31 mouse cellular contexts compared by ENCODE assay signal in genomic region chr2:71556071-71556470, GRCm38 (mm10). TPM values are rescaled to one million over a fixed set of nuclear protein-coding genes. Genes with fewer than 3 reads are reported as not detected.
A peak's percentile ranks its signal among the peaks of the same experiment; 100 is the strongest.
DNase-seq lines count a peak whose midpoint lies in the region; ATAC-seq and TF ChIP-seq lines count a peak whose summit lies in the region.
"Had no signal": no experiment of that assay in that cellular context is flagged by ENCODE, and none has a peak within 500 bp of the region (broad histone marks: within the 10 kb centered on the region; RNA-seq: fewer than 3 reads in every experiment).

No protein-coding gene starts in this region.

- 0 out of 2 replicates have a peak, but pooled peaks cover 2% of the 10 kb centered on the region for H3K9me3 ChIP-seq in liver, postnatal 0 days (ENCODE audit: low read length)
- H3K9me3 ChIP-seq in E14TG2a.4 (ENCODE audit: low read length): peaks cover 4% of the 10 kb centered on the region
- H3K9me3 ChIP-seq in MEL (replicated peaks; ENCODE audit: insufficient read depth, low read length): no peaks in the 10 kb centered on the region
- peaks cover 4% of the 10 kb centered on the region; the same call in 1 of the 2 replicates for H3K9me3 ChIP-seq in stomach, postnatal 0 days (ENCODE audit: control insufficient read depth, low read length)
- peaks cover 5% of the 10 kb centered on the region; the same call in 1 of the 2 replicates for H3K9me3 ChIP-seq in forebrain, embryonic 13.5 days (replicated peaks)
- H3K9me3 ChIP-seq: heart, embryonic 15.5 days; intestine, embryonic 15.5 days; limb, embryonic 10.5 days; midbrain, embryonic 15.5 days; neural tube, embryonic 15.5 days had no signal

- WGBS in liver, postnatal 0 days (ENCODE audit: insufficient replicate concordance): 61% methylated on average over 5 of the region's 5 CpGs
- 60% methylated on average over 5 of the region's 5 CpGs for WGBS in stomach, postnatal 0 days
- WGBS in forebrain, embryonic 13.5 days: 69% methylated on average over 5 of the region's 5 CpGs

- ATAC-seq in liver, postnatal 0 days: no peak
- no peak for ATAC-seq in stomach, postnatal 0 days (ENCODE audit: low FRiP score, low TSS enrichment)
- no peak for ATAC-seq in forebrain, embryonic 13.5 days
- ATAC-seq: hindbrain, embryonic 16.5 days; intestine, embryonic 15.5 days; midbrain, embryonic 15.5 days had no signal

- H3K36me3 ChIP-seq in liver, postnatal 0 days (replicated peaks; ENCODE audit: insufficient read depth, low read length): no peaks in the 10 kb centered on the region
- H3K36me3 ChIP-seq in E14TG2a.4 (ENCODE audit: insufficient read depth, low read length): no peaks in the 10 kb centered on the region
- H3K36me3 ChIP-seq in MEL (ENCODE audit: control insufficient read depth in 1 of 2, insufficient read depth in 2 of 2, low read length in 2 of 2): no peaks in the 10 kb centered on the region
- H3K36me3 ChIP-seq in stomach, postnatal 0 days (ENCODE audit: control insufficient read depth, insufficient read depth, low read length): no peaks in the 10 kb centered on the region
- H3K36me3 ChIP-seq in forebrain, embryonic 13.5 days (ENCODE audit: poor library complexity, severe bottlenecking): no peaks in the 10 kb centered on the region
- H3K36me3 ChIP-seq: forebrain, embryonic 12.5 days; heart, embryonic 10.5 days; heart, embryonic 15.5 days; intestine, embryonic 15.5 days; limb, embryonic 10.5 days; limb, embryonic 15.5 days; midbrain, embryonic 15.5 days; neural tube, embryonic 15.5 days had no signal

- H3K79me2 ChIP-seq in MEL (ENCODE audit: control insufficient read depth, insufficient read depth, low read length, poor library complexity): no peaks in the 10 kb centered on the region

- no peak overlapping the region for H3K9ac ChIP-seq in liver, postnatal 0 days (replicated peaks)
- no peak overlapping the region for H3K9ac ChIP-seq in MEL (ENCODE audit: control insufficient read depth, low read depth, low read length, poor library complexity, severe bottlenecking)
- no peak overlapping the region for H3K9ac ChIP-seq in stomach, postnatal 0 days (ENCODE audit: low read length)
- H3K9ac ChIP-seq in forebrain, embryonic 13.5 days: no peak overlapping the region
- H3K9ac ChIP-seq: forebrain, embryonic 12.5 days; heart, embryonic 15.5 days; intestine, embryonic 15.5 days; limb, embryonic 15.5 days; midbrain, embryonic 15.5 days; neural tube, embryonic 15.5 days had no signal

- no peak overlapping the region for H3K4me3 ChIP-seq in liver, postnatal 0 days (ENCODE audit: low read depth, low read length)
- no peak overlapping the region for H3K4me3 ChIP-seq in E14TG2a.4 (replicated peaks; ENCODE audit: low read length)
- H3K4me3 ChIP-seq in MEL (ENCODE audit: control insufficient read depth in 1 of 2, insufficient read depth in 1 of 2, low read depth in 2 of 2, low read length in 2 of 2): no peak overlapping the region
- no peak overlapping the region for H3K4me3 ChIP-seq in stomach, postnatal 0 days (ENCODE audit: low read depth, low read length)
- H3K4me3 ChIP-seq in forebrain, embryonic 13.5 days: no peak overlapping the region
- H3K4me3 ChIP-seq: forebrain, embryonic 12.5 days; heart, embryonic 10.5 days; heart, embryonic 15.5 days; intestine, embryonic 15.5 days; limb, embryonic 10.5 days; limb, embryonic 15.5 days; megakaryocyte, embryonic 14.5 days; midbrain, embryonic 15.5 days; neural tube, embryonic 15.5 days had no signal

- TF ChIP-seq CTCF in liver, postnatal 0 days (IDR thresholded peaks at IDR 0.05; ENCODE audit: low read depth): 0 out of 2 replicates have a peak, but pooled peaks have one; percentile 15
- TF ChIP-seq CTCF in E14TG2a.4 (conservative IDR thresholded peaks at IDR 0.05; ENCODE audit: low read length) (peak; percentile 63), MEL (IDR thresholded peaks at IDR 0.05 in 2 of 3, conservative IDR thresholded peaks at IDR 0.05 in 1 of 3; ENCODE audit: control insufficient read depth in 1 of 3, insufficient read depth in 1 of 3, low read depth in 2 of 3, low read length in 3 of 3, poor library complexity in 1 of 3, severe bottlenecking in 1 of 3) (peak; percentile 24 to 42 (median 42))
- TF ChIP-seq CTCF in stomach, postnatal 0 days (IDR thresholded peaks at IDR 0.05; ENCODE audit: low read depth): 0 out of 2 replicates have a peak, but pooled peaks have one; percentile 2

- no peak overlapping the region for H3K4me2 ChIP-seq in liver, postnatal 0 days (ENCODE audit: low read depth, low read length)
- no peak overlapping the region for H3K4me2 ChIP-seq in stomach, postnatal 0 days (replicated peaks; ENCODE audit: low read depth)
- no peak overlapping the region for H3K4me2 ChIP-seq in forebrain, embryonic 13.5 days
- H3K4me2 ChIP-seq: forebrain, embryonic 12.5 days; heart, embryonic 15.5 days; intestine, embryonic 15.5 days; limb, embryonic 15.5 days; midbrain, embryonic 15.5 days; neural tube, embryonic 15.5 days had no signal

- no peak for TF ChIP-seq POLR2A in MEL (IDR thresholded peaks at IDR 0.05; ENCODE audit: control insufficient read depth in 1 of 2, insufficient read depth in 1 of 2, low read depth in 1 of 2, low read length in 2 of 2, poor library complexity in 1 of 2)

- no peak overlapping the region for H3K27ac ChIP-seq in liver, postnatal 0 days (ENCODE audit: low read depth)
- no peak overlapping the region for H3K27ac ChIP-seq in MEL (ENCODE audit: control insufficient read depth, low read depth, low read length)
- no peak overlapping the region for H3K27ac ChIP-seq in stomach, postnatal 0 days (replicated peaks)
- no peak overlapping the region for H3K27ac ChIP-seq in forebrain, embryonic 13.5 days
- H3K27ac ChIP-seq: forebrain, embryonic 12.5 days; heart, embryonic 10.5 days; heart, embryonic 15.5 days; intestine, embryonic 15.5 days; limb, embryonic 10.5 days; limb, embryonic 15.5 days; midbrain, embryonic 15.5 days; neural tube, embryonic 15.5 days had no signal

- no peaks in the 10 kb centered on the region for H3K4me1 ChIP-seq in liver, postnatal 0 days (ENCODE audit: insufficient read depth)
- H3K4me1 ChIP-seq in E14TG2a.4 (replicated peaks; ENCODE audit: low read depth, low read length): peaks cover 10% of the 10 kb centered on the region
- H3K4me1 ChIP-seq in MEL (ENCODE audit: control insufficient read depth in 1 of 2, insufficient read depth in 2 of 2, low read length in 2 of 2): no peaks in the 10 kb centered on the region
- H3K4me1 ChIP-seq in stomach, postnatal 0 days (replicated peaks; ENCODE audit: control insufficient read depth, insufficient read depth): no peaks in the 10 kb centered on the region
- peaks cover 8% of the 10 kb centered on the region for H3K4me1 ChIP-seq in forebrain, embryonic 13.5 days
- H3K4me1 ChIP-seq: intestine, embryonic 15.5 days; limb, embryonic 15.5 days; midbrain, embryonic 15.5 days had no signal

- no peak for TF ChIP-seq EP300 in liver, postnatal 0 days (IDR thresholded peaks at IDR 0.05; ENCODE audit: low read depth)
- TF ChIP-seq EP300 in MEL (IDR thresholded peaks at IDR 0.05; ENCODE audit: low read depth in 1 of 2, low read length in 2 of 2): no peak
- TF ChIP-seq EP300 in stomach, postnatal 0 days (optimal IDR thresholded peaks at IDR 0.05): no peak

- DNase-seq in liver, postnatal 0 days: no peak
- DNase-seq in liver: no peak
- DNase-seq in MEL (ENCODE audit: low read depth, low spot score): peak; percentile 29
- DNase-seq in stomach, postnatal 0 days (ENCODE audit: low spot score): no peak
- DNase-seq in adrenal gland, adult 18-20 months (ENCODE audit: low spot score in 2 of 2): no peak
- DNase-seq: adrenal gland, postnatal 25 days; cerebellum, adult 11-12 months; cerebellum, postnatal 10 days; gastrocnemius, postnatal 14 days; heart, adult 11 months; kidney, adult 2 months; kidney, postnatal 36 days; layer of hippocampus, postnatal 36 days; lung, postnatal 4 days; right cerebral cortex, adult 18-20 months had no signal

- peaks cover 32% of the 10 kb centered on the region for H3K27me3 ChIP-seq in liver, postnatal 0 days (ENCODE audit: insufficient read depth, low read length)
- H3K27me3 ChIP-seq in E14TG2a.4 (ENCODE audit: insufficient read depth, low read length): peaks cover 49% of the 10 kb centered on the region
- H3K27me3 ChIP-seq in MEL (ENCODE audit: control insufficient read depth in 1 of 2, insufficient read depth in 2 of 2, low read length in 2 of 2): peaks cover 2 to 6% of the 10 kb centered on the region in 2 experiments; a peak in 2 of 4 replicates
- H3K27me3 ChIP-seq in stomach, postnatal 0 days (ENCODE audit: control insufficient read depth, insufficient read depth, low read length): no peaks in the 10 kb centered on the region
- H3K27me3 ChIP-seq in forebrain, embryonic 13.5 days: peaks cover 32% of the 10 kb centered on the region

- TF ChIP-seq RAD21 in MEL (IDR thresholded peaks at IDR 0.05; ENCODE audit: low read depth, low read length): peak; percentile 40

TF ChIP-seq in MEL, 35 proteins besides CTCF, POLR2A, EP300 and RAD21:
- TF ChIP-seq SMC3 (IDR thresholded peaks at IDR 0.05; ENCODE audit: low read depth, low read length) (peak; percentile 36), ZC3H11A (IDR thresholded peaks at IDR 0.05; ENCODE audit: low read depth, low read length) (0 out of 2 replicates have a peak, but pooled peaks have one; percentile 9), ZKSCAN1 (IDR thresholded peaks at IDR 0.05; ENCODE audit: low read depth, low read length) (no peak)

RNA-seq across cellular contexts. Expression of gene Dlx2, which starts 9.5 kb away (rescaled TPM):
- polyA plus RNA-seq in liver, postnatal 0 days (2015; fragmentation: Nextera tagmentation; extraction: Ambion mirVana): not detected in 2 replicates
- total RNA-seq in MEL (2012; rRNA removed): not detected in 2 replicates
- polyA plus RNA-seq in MEL (2012; ENCODE audit: insufficient read depth in 1 of 2, insufficient read length in 2 of 2, low read depth in 1 of 2, low replicate concordance in 2 of 2, missing spikeins in 1 of 2): not detected
- 1.3 TPM in 2 replicates for polyA plus RNA-seq in stomach, postnatal 0 days (2015; fragmentation: Nextera tagmentation; extraction: Ambion mirVana)
- 71.0 and 83.2 TPM in 2 replicates for polyA plus RNA-seq in forebrain, embryonic 13.5 days (2015; fragmentation: Nextera tagmentation; extraction: Ambion mirVana)
- total RNA-seq in adrenal gland, adult 18-20 months (2021): under 1 TPM; 0.50 to 0.54 TPM
- total RNA-seq: CH12.LX; heart, postnatal 25 days had no signal
- polyA plus RNA-seq: kidney, adult 2 months; kidney, embryonic 16.5 days; spleen, adult 2 months had no signal

RNA-seq across cellular contexts. Expression of gene Dlx1, which starts 28.2 kb away (rescaled TPM):
- 0.06 and 0.09 TPM in 2 replicates for polyA plus RNA-seq in liver, postnatal 0 days (2015; fragmentation: Nextera tagmentation; extraction: Ambion mirVana)
- total RNA-seq in MEL (2012; rRNA removed): 3.4 and 3.7 TPM in 2 replicates
- polyA plus RNA-seq in MEL (2012; ENCODE audit: insufficient read depth in 1 of 2, insufficient read length in 2 of 2, low read depth in 1 of 2, low replicate concordance in 2 of 2, missing spikeins in 1 of 2): 10 to 100 TPM in 1 of 2 experiments, not detected in 1; 11.8 TPM
- polyA plus RNA-seq in stomach, postnatal 0 days (2015; fragmentation: Nextera tagmentation; extraction: Ambion mirVana): 3.2 and 3.8 TPM in 2 replicates
- 278 and 287 TPM in 2 replicates for polyA plus RNA-seq in forebrain, embryonic 13.5 days (2015; fragmentation: Nextera tagmentation; extraction: Ambion mirVana)
- total RNA-seq in adrenal gland, adult 18-20 months (2021): under 1 TPM; 0.17 to 0.29 TPM
- polyA plus RNA-seq: kidney, embryonic 16.5 days had no signal

Comparison
In these comparisons a context has a peak if more than half of its experiments do, and no peak if none do; other contexts are left out.
1. CTCF ChIP-seq: peak in every context shown above with its lines; median percentile 63 in E14TG2a.4; 42 in MEL; 15 in liver, postnatal 0 days; 2 in stomach, postnatal 0 days.
2. RNA of gene Dlx2, which starts 9.5 kb away (polyA plus RNA-seq): 71.0 to 83.2 TPM in forebrain, embryonic 13.5 days; 1.3 TPM in stomach, postnatal 0 days, not detected in liver, postnatal 0 days and not detected in MEL; every median in the first group is over 10 times any median in the second.
3. RNA of gene Dlx1, which starts 28.2 kb away (polyA plus RNA-seq): 278 to 287 TPM in forebrain, embryonic 13.5 days; 11.8 TPM in MEL, 3.2 to 3.8 TPM in stomach, postnatal 0 days and 0.06 to 0.09 TPM in liver, postnatal 0 days; every median in the first group is over 10 times any median in the second.